Mouse (Mus musculus): ENCODE measurements around the gene Rnf17. TPM values are rescaled to one million over a fixed set of nuclear protein-coding genes. Genes with fewer than 3 reads are reported as not detected.

Gene Rnf17
- total RNA-seq, 1 experiment from 2014 or later = 3.7 TPM

Other genes with a start within 250 kb of the Rnf17 start
- gene Gzmg, start 243.0 kb upstream of the Rnf17 start, total RNA-seq (2017) = not detected in 2 replicates
- not detected in 2 replicates for gene Gzmn, start 228.0 kb upstream of the Rnf17 start, total RNA-seq (2017)
- not detected in 2 replicates for gene Gzmf, start 191.2 kb upstream of the Rnf17 start, total RNA-seq (2017)
- 0.63 TPM in 1 of 2 replicates, not detected in the other for gene Gzmc, start 167.9 kb upstream of the Rnf17 start, total RNA-seq (2017)
- gene Gzmb, start 140.3 kb upstream of the Rnf17 start, total RNA-seq (2017) = 0.99 and 1.3 TPM in 2 replicates
- gene Atp12a, start 37.5 kb upstream of the Rnf17 start, total RNA-seq (2017) = not detected in 2 replicates
- gene Cenpj, start 172.8 kb downstream of the Rnf17 start, total RNA-seq (2017) = 30.7 and 38.0 TPM in 2 replicates
- 10.6 and 24.4 TPM in 2 replicates for gene Parp4, start 173.0 kb downstream of the Rnf17 start, total RNA-seq (2017)

Data from hematopoietic stem cell, adult 5-6 weeks (primary cell).